ENCODE assay signal across 9 mouse cellular contexts in genomic region chr5:137532808-137533116, GRCm38 (mm10). TPM values are rescaled to one million over a fixed set of nuclear protein-coding genes. Genes with fewer than 3 reads are reported as not detected.
DNase-seq lines count a peak whose midpoint lies in the region; ATAC-seq and TF ChIP-seq lines count a peak whose summit lies in the region.
"Had no signal": no experiment of that assay in that cellular context is flagged by ENCODE, and none has a peak within 500 bp of the region (broad histone marks: within the 10 kb centered on the region; RNA-seq: fewer than 3 reads in every experiment).

No protein-coding gene starts in this region.

- H3K79me2 ChIP-seq in macrophage (ENCODE audit: inconsistent target): peaks cover 52% of the 10 kb centered on the region

- no peak for DNase-seq in heart, embryonic 10.5 days (ENCODE audit: low spot score)
- DNase-seq in heart, postnatal 4 days: no peak
- no peak for DNase-seq in T-cell, adult 2 months (ENCODE audit: low spot score)
- DNase-seq in kidney, adult 8-10 months: no peak

- peak overlapping the region; percentile 94 for H3K9ac ChIP-seq in forebrain, embryonic 15.5 days (replicated peaks)

- no peaks in the 10 kb centered on the region for H3K9me3 ChIP-seq in heart, embryonic 10.5 days
- no peaks in the 10 kb centered on the region for H3K9me3 ChIP-seq in E14TG2a.4 (ENCODE audit: low read length)
- H3K9me3 ChIP-seq in forebrain, embryonic 15.5 days: no peaks in the 10 kb centered on the region

- H3K27me3 ChIP-seq in heart, embryonic 10.5 days (ENCODE audit: insufficient read depth, poor library complexity, severe bottlenecking): no peaks in the 10 kb centered on the region
- H3K27me3 ChIP-seq in E14TG2a.4 (ENCODE audit: insufficient read depth, low read length): peaks cover 14% of the 10 kb centered on the region
- no peaks in the 10 kb centered on the region for H3K27me3 ChIP-seq in forebrain, embryonic 15.5 days

- peak; percentile 30 for ATAC-seq in forebrain, embryonic 15.5 days (replicated peaks)
- no peak for ATAC-seq in CD4-positive, CD25-positive, alpha-beta regulatory T cell, adult 4 months

- H3K4me2 ChIP-seq in forebrain, embryonic 15.5 days (replicated peaks): peak overlapping the region; percentile 89

- WGBS in heart, embryonic 10.5 days: 0% methylated on average over 11 of the region's 12 CpGs
- 0% methylated on average over 10 of the region's 12 CpGs for WGBS in forebrain, embryonic 15.5 days
- 0% methylated on average over 10 of the region's 12 CpGs for WGBS in macrophage (ENCODE audit: missing documents)

- peak overlapping the region; percentile 95 for H3K27ac ChIP-seq in heart, embryonic 10.5 days
- peak overlapping the region; percentile 98 for H3K27ac ChIP-seq in forebrain, embryonic 15.5 days (replicated peaks)
- H3K27ac ChIP-seq in macrophage: peak overlapping the region; percentile 94

- peaks cover 43% of the 10 kb centered on the region for H3K4me1 ChIP-seq in heart, embryonic 10.5 days
- H3K4me1 ChIP-seq in E14TG2a.4 (replicated peaks; ENCODE audit: low read depth, low read length): peaks cover 51% of the 10 kb centered on the region
- H3K4me1 ChIP-seq in forebrain, embryonic 15.5 days: peaks cover 23% of the 10 kb centered on the region

- H3K4me3 ChIP-seq in heart, embryonic 10.5 days: peak overlapping the region; percentile 88
- H3K4me3 ChIP-seq in E14TG2a.4 (replicated peaks; ENCODE audit: low read length) (peak overlapping the region; percentile 89), macrophage (ENCODE audit: inconsistent target) (peak overlapping the region; percentile 97)
- H3K4me3 ChIP-seq in forebrain, embryonic 15.5 days: peak overlapping the region; percentile 87

- TF ChIP-seq CTCF in E14TG2a.4 (conservative IDR thresholded peaks at IDR 0.05; ENCODE audit: low read length): no peak

- peaks cover 25% of the 10 kb centered on the region for H3K36me3 ChIP-seq in heart, embryonic 10.5 days
- H3K36me3 ChIP-seq in E14TG2a.4 (ENCODE audit: insufficient read depth, low read length) (peaks cover 27% of the 10 kb centered on the region), macrophage (ENCODE audit: inconsistent target) (peaks cover 26% of the 10 kb centered on the region)
- H3K36me3 ChIP-seq in forebrain, embryonic 15.5 days: peaks cover 23% of the 10 kb centered on the region

RNA-seq across cellular contexts. Expression of gene Epo, which starts 0.3 kb away (rescaled TPM):
- polyA plus RNA-seq in heart, embryonic 10.5 days (2016; fragmentation: Nextera tagmentation; extraction: Ambion mirVana): 0.28 and 2.3 TPM in 2 replicates
- not detected for total RNA-seq in heart, postnatal 4 days (2021)
- polyA plus RNA-seq in forebrain, embryonic 15.5 days (2015; fragmentation: Nextera tagmentation; extraction: Ambion mirVana): not detected in 2 replicates
- total RNA-seq in macrophage (2018; cell fraction: chromatin; rRNA removed): not detected
- total RNA-seq in macrophage (2018; cell fraction: cytosol; rRNA removed): not detected
- total RNA-seq in macrophage (2018; cell fraction: nucleus; rRNA removed): not detected
- not detected in 3 replicates for polyA plus RNA-seq in macrophage (2018)
- not detected for polyA plus RNA-seq in CD4-positive, CD25-positive, alpha-beta regulatory T cell, adult 4 months (2017; shearing (Covaris generic))
- total RNA-seq: gastrocnemius, postnatal 25 days had no signal

RNA-seq across cellular contexts. Expression of gene Gnb2, which starts 0.5 kb away (rescaled TPM):
- polyA plus RNA-seq in heart, embryonic 10.5 days (2016; fragmentation: Nextera tagmentation; extraction: Ambion mirVana): 287 and 294 TPM in 2 replicates
- 100 to 1,000 TPM; 560 to 578 TPM for total RNA-seq in heart, postnatal 4 days (2021)
- polyA plus RNA-seq in forebrain, embryonic 15.5 days (2015; fragmentation: Nextera tagmentation; extraction: Ambion mirVana): 535 and 578 TPM in 2 replicates
- total RNA-seq in macrophage (2018; cell fraction: chromatin; rRNA removed): 100 to 1,000 TPM; 153 to 413 (median 282) TPM
- 100 to 1,000 TPM; 299 to 454 (median 389) TPM for total RNA-seq in macrophage (2018; cell fraction: cytosol; rRNA removed)
- total RNA-seq in macrophage (2018; cell fraction: nucleus; rRNA removed): 100 to 1,000 TPM; 187 to 398 (median 299) TPM
- 139 to 347 TPM (median 316 TPM) in 3 replicates for polyA plus RNA-seq in macrophage (2018)
- 10 to 100 TPM; 36.8 to 66.7 TPM for polyA plus RNA-seq in CD4-positive, CD25-positive, alpha-beta regulatory T cell, adult 4 months (2017; shearing (Covaris generic))

RNA-seq across cellular contexts. Expression of gene Gigyf1, which starts 14.4 kb away (rescaled TPM):
- 8.0 and 10.8 TPM in 2 replicates for polyA plus RNA-seq in heart, embryonic 10.5 days (2016; fragmentation: Nextera tagmentation; extraction: Ambion mirVana)
- 10 to 100 TPM; 30.5 to 32.4 TPM for total RNA-seq in heart, postnatal 4 days (2021)
- polyA plus RNA-seq in forebrain, embryonic 15.5 days (2015; fragmentation: Nextera tagmentation; extraction: Ambion mirVana): 19.2 and 20.0 TPM in 2 replicates
- total RNA-seq in macrophage (2018; cell fraction: chromatin; rRNA removed): 100 to 1,000 TPM in 20 of 26 experiments, 10 to 100 TPM in 6; 71.0 to 222 (median 122) TPM
- total RNA-seq in macrophage (2018; cell fraction: cytosol; rRNA removed): 10 to 100 TPM in 24 of 26 experiments, 1 to 10 TPM in 2; 8.2 to 26.3 (median 17.5) TPM
- 100 to 1,000 TPM in 2 of 26 experiments, 10 to 100 TPM in 24; 28.0 to 116 (median 53.6) TPM for total RNA-seq in macrophage (2018; cell fraction: nucleus; rRNA removed)
- polyA plus RNA-seq in macrophage (2018): 8.7 to 17.9 TPM (median 11.5 TPM) in 3 replicates
- polyA plus RNA-seq in CD4-positive, CD25-positive, alpha-beta regulatory T cell, adult 4 months (2017; shearing (Covaris generic)): 10 to 100 TPM; 35.6 to 36.1 TPM

RNA-seq across cellular contexts. Expression of gene Actl6b, which starts 20.6 kb away (rescaled TPM):
- 0.07 TPM in 1 of 2 replicates, not detected in the other for polyA plus RNA-seq in heart, embryonic 10.5 days (2016; fragmentation: Nextera tagmentation; extraction: Ambion mirVana)
- total RNA-seq in heart, postnatal 4 days (2021): not detected
- polyA plus RNA-seq in forebrain, embryonic 15.5 days (2015; fragmentation: Nextera tagmentation; extraction: Ambion mirVana): 250 and 259 TPM in 2 replicates
- total RNA-seq in macrophage (2018; cell fraction: chromatin; rRNA removed): not detected
- total RNA-seq in macrophage (2018; cell fraction: cytosol; rRNA removed): not detected
- total RNA-seq in macrophage (2018; cell fraction: nucleus; rRNA removed): not detected
- not detected in 3 replicates for polyA plus RNA-seq in macrophage (2018)
- not detected for polyA plus RNA-seq in CD4-positive, CD25-positive, alpha-beta regulatory T cell, adult 4 months (2017; shearing (Covaris generic))
- total RNA-seq: gastrocnemius, postnatal 25 days had no signal

RNA-seq across cellular contexts. Expression of gene Pop7, which starts 30.4 kb away (rescaled TPM):
- polyA plus RNA-seq in heart, embryonic 10.5 days (2016; fragmentation: Nextera tagmentation; extraction: Ambion mirVana): 50.6 and 56.6 TPM in 2 replicates
- total RNA-seq in heart, postnatal 4 days (2021): 10 to 100 TPM; 25.1 to 26.0 TPM
- 75.9 and 79.3 TPM in 2 replicates for polyA plus RNA-seq in forebrain, embryonic 15.5 days (2015; fragmentation: Nextera tagmentation; extraction: Ambion mirVana)
- total RNA-seq in macrophage (2018; cell fraction: chromatin; rRNA removed): 10 to 100 TPM in 1 of 26 experiments, 1 to 10 TPM in 25; 2.6 to 10.1 (median 5.6) TPM
- total RNA-seq in macrophage (2018; cell fraction: cytosol; rRNA removed): 10 to 100 TPM; 17.5 to 26.2 (median 20.6) TPM
- total RNA-seq in macrophage (2018; cell fraction: nucleus; rRNA removed): 10 to 100 TPM in 12 of 26 experiments, 1 to 10 TPM in 14; 4.6 to 17.1 (median 9.2) TPM
- 7.6 to 26.0 TPM (median 19.4 TPM) in 3 replicates for polyA plus RNA-seq in macrophage (2018)
- 10 to 100 TPM; 44.2 to 57.4 TPM for polyA plus RNA-seq in CD4-positive, CD25-positive, alpha-beta regulatory T cell, adult 4 months (2017; shearing (Covaris generic))
